Mouse (Mus musculus): ENCODE results near the gene Car1. TPM values are rescaled to one million over a fixed set of nuclear protein-coding genes. Genes with fewer than 3 reads are reported as not detected.
"Not testable (repeated sequence)": the region's sequence is repeated elsewhere in the genome, so short reads cannot be mapped to it uniquely, and the experiment has no call there.

Car1 gene
- polyA plus RNA-seq, 1 experiment from 2014 or later = 0.46 TPM

DNA sequence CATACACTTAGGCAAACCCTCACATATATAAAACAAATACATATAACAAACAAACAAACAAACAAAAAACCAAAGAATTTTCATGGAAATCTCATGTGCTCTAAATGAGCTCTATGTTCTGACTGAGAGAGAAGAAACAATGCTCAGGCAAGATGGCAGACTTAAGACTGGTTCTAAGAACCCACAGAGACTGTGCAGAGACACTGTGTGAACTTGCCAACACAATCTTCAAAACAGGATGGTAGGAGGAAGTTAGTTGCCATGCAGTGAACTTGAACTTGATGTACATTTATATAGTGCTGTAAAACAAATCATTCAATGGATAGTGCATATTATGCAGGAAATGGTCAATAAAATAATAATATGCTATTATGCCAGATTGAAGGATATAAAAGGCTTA lies 1.5 kb downstream of the Car1 start:
- no peak overlapping the region for H3K27ac ChIP-seq
- no peaks in the 10 kb centered on the region for H3K27me3 ChIP-seq (replicated peaks)
- H3K36me3 ChIP-seq = no peaks in the 10 kb centered on the region
- H3K4me3 ChIP-seq (replicated peaks) = no peak overlapping the region
- H3K9ac ChIP-seq = no peak overlapping the region
- no peak overlapping the region for H3K4me2 ChIP-seq (replicated peaks)
- no peak for ATAC-seq
- no peaks in the 10 kb centered on the region for H3K9me3 ChIP-seq
- no peaks in the 10 kb centered on the region for H3K4me1 ChIP-seq (replicated peaks)

DNA sequence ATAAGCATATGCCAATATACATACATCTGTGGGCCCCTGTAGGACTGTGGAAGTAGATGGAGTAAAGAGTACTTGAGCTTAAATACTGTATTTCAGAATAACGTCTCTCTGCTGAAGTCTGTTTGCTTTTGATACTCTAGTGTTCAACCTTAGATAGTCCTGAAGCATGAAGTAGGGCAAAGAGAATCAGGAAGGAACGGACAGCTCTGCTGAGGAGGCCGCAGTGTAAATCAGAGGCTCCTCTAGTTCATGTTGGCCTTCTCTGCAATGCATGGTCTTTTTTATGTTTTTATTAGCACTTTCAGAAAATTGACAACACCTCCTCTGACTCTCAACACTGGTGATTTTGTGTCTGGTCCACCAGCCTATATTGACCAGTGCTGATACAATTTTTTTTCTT lies 2.2 kb downstream of the Car1 start:
- no peak overlapping the region for H3K27ac ChIP-seq
- H3K27me3 ChIP-seq (replicated peaks) = no peaks in the 10 kb centered on the region
- H3K9me3 ChIP-seq = no peaks in the 10 kb centered on the region
- 81% methylated on average over 3 of the region's 3 CpGs for WGBS
- no peak overlapping the region for H3K4me3 ChIP-seq (replicated peaks)
- H3K4me2 ChIP-seq (replicated peaks) = no peak overlapping the region
- no peaks in the 10 kb centered on the region for H3K4me1 ChIP-seq (replicated peaks)
- no peaks in the 10 kb centered on the region for H3K36me3 ChIP-seq
- ATAC-seq = no peak
- no peak overlapping the region for H3K9ac ChIP-seq

DNA sequence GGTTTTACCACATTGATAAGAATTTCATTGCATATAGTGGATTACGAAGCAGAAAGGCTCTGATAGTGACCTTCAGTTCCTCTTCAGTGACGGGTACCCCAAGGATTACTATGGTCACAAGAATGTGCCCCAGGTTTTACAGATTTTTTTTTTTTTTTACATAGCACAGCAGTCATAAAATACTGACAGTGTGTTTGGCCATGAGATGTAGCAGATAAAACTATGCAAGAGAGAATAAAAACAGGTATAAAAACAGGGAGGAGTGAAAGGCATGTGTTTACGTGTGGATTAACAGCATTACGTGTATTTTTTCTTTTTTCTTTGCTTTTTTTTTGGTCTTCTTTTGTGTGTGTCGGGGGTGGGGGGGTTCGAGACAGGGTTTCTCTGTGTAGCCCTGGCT lies 3.3 kb downstream of the Car1 start:
- peak; percentile 28; the same call in 1 of the 2 replicates for ATAC-seq
- WGBS = 62% methylated on average over 6 of the region's 6 CpGs

DNA sequence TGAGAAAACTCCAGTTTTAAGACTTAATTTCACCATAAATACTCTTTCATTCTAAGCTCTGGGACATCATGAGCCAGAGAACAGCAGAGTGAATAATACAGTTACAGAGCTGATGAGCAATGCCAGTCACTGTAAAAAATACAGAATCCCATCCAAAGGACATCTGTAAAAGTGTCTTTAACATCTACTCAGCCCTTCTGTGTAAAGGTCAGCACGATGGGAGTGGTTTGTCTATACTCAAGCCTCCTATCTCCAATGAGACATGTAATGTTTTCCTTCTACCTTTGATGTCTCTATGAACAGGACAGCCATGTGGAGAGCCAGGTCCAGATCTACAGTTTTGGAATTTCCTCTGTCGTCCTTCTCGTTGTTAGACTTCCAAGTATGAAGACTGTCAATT lies 11.1 kb downstream of the Car1 start:
- H3K9ac ChIP-seq = no peak overlapping the region
- no peaks in the 10 kb centered on the region for H3K27me3 ChIP-seq (replicated peaks)
- no peak for ATAC-seq
- no peak overlapping the region for H3K4me3 ChIP-seq (replicated peaks)
- no peak overlapping the region for H3K4me2 ChIP-seq (replicated peaks)
- H3K36me3 ChIP-seq = no peaks in the 10 kb centered on the region
- 88% methylated on average over 3 of the region's 3 CpGs for WGBS
- H3K27ac ChIP-seq = no peak overlapping the region
- H3K9me3 ChIP-seq = no peaks in the 10 kb centered on the region
- no peaks in the 10 kb centered on the region for H3K4me1 ChIP-seq (replicated peaks)

More for the DNA sequence above, 3.3 kb downstream of the Car1 start:
- no peaks in the 10 kb centered on the region for H3K4me1 ChIP-seq (replicated peaks)
- H3K9ac ChIP-seq = no peak overlapping the region
- H3K27me3 ChIP-seq (replicated peaks) = no peaks in the 10 kb centered on the region
- no peak overlapping the region for H3K27ac ChIP-seq
- no peak overlapping the region for H3K4me2 ChIP-seq (replicated peaks)
- no peak overlapping the region for H3K4me3 ChIP-seq (replicated peaks)
- H3K9me3 ChIP-seq = no peaks in the 10 kb centered on the region
- no peaks in the 10 kb centered on the region for H3K36me3 ChIP-seq

DNA sequence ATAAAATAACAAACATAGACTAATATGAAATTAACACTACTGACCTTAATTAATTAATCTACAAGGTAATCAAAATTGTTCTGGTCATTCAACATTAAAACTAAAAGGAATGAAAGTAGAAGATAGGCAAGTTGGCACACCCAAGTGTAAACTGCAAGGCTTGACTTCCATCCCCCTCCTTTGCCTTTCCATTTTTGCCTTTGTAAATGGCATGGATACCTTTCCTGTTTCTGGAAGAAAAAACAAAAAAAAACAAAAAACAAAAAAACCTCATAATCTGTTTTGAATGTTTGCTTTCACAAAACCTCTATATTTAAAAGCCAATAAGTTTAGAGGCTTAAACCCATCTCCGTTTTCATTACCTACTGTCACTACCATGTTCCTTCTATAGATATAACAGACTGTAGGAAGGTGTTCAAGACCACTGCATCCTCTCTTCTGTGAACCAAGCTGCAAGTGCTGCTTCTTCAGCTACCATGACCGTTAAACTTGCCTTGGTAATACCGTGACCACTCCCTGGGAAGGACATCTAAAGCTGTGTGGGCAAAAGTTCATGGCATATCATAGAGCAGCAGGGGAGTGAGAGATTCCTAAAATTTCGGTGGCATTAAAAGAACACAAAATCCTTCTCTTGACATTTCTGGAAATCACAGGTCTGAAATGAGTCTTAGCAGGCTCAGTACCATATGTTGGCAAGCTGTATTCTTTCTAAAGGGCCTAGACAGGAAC lies 12.7 kb downstream of the Car1 start:
- no peaks in the 10 kb centered on the region for H3K9me3 ChIP-seq
- ATAC-seq = no peak
- no peak overlapping the region for H3K27ac ChIP-seq
- no peaks in the 10 kb centered on the region for H3K27me3 ChIP-seq (replicated peaks)
- no peak overlapping the region for H3K4me3 ChIP-seq (replicated peaks)
- H3K36me3 ChIP-seq = no peaks in the 10 kb centered on the region
- no peak overlapping the region for H3K4me2 ChIP-seq (replicated peaks)
- WGBS = 81% methylated on average over 4 of the region's 4 CpGs
- H3K9ac ChIP-seq = no peak overlapping the region
- no peaks in the 10 kb centered on the region for H3K4me1 ChIP-seq (replicated peaks)

DNA sequence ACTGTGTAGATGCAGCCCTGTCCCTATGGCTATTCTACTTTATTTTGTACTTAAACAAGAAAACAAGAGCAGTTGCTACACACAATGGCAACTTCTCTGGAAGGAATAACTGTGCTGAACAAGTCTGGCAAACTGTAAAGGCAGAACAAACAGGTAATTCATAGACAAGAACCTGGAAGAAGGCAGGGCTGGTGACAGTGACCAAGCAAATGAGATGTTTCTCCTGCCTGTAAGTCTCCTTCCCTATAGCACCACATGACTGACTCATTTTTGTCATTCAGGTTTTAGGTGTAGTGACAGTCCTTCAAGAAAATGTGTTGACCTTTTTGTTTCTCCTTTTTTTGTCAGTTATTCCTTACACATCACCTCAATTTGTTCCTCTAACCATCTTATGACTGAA lies 16.1 kb downstream of the Car1 start:
- H3K4me3 ChIP-seq (replicated peaks) = no peak overlapping the region

DNA sequence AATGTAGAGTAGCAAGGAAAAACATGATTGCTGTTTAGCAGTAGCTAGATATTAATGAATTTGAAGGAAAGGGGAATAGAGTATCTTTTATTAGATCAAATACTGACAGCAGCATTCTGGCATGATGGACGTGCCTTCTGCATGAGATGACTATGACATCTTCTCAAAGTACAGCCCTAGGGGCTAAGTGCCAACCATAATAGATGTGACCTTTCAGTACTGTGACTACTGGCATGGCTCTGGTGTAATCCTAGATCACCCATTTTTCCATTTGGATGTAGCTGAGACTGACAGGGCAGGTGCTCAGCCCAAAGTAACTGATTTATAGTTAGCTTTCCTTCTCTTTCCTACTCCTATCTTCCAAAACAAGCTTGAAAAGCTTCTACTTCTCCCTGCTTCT lies 20.6 kb downstream of the Car1 start:
- WGBS = 69% methylated on average over 1 of the region's 1 CpGs
- Histone ChIP-seq H3K36me3 (no peaks in the 10 kb centered on the region), H3K27me3 (replicated peaks) (no peaks in the 10 kb centered on the region), H3K4me3 (replicated peaks) (no peak overlapping the region), H3K4me1 (replicated peaks) (no peaks in the 10 kb centered on the region), H3K9ac (no peak overlapping the region), H3K9me3 (no peaks in the 10 kb centered on the region), H3K4me2 (replicated peaks) (no peak overlapping the region), H3K27ac (no peak overlapping the region)
- no peak for ATAC-seq

More for the DNA sequence above, 16.1 kb downstream of the Car1 start:
- Histone ChIP-seq H3K4me2 (replicated peaks) (no peak overlapping the region), H3K9me3 (no peaks in the 10 kb centered on the region), H3K27ac (no peak overlapping the region), H3K36me3 (no peaks in the 10 kb centered on the region), H3K9ac (no peak overlapping the region), H3K27me3 (replicated peaks) (no peaks in the 10 kb centered on the region), H3K4me1 (replicated peaks) (no peaks in the 10 kb centered on the region)
- ATAC-seq = no peak

DNA sequence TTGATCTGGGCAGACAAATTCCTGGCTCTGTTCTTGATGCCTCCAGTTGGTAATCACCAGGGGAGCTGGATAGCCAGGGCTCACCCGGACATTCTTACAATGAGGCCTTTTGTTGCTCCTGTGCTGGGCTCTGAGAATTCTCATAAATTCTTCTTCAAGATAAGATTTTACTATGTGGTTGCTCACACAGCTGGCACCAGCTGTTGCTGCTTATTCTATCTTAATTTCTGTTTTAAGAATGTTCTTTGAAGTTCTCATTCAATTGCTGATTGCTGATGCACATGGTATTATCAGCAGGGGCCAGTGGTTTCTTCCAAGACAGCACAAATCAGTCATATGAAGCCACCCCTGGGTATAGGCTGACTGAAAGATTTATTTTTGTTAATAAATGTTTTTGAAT lies 21.0 kb downstream of the Car1 start:
- Histone ChIP-seq H3K27me3 (replicated peaks) (no peaks in the 10 kb centered on the region), H3K36me3 (no peaks in the 10 kb centered on the region), H3K4me3 (replicated peaks) (no peak overlapping the region), H3K9ac (no peak overlapping the region), H3K9me3 (no peaks in the 10 kb centered on the region), H3K27ac (no peak overlapping the region), H3K4me2 (replicated peaks) (no peak overlapping the region), H3K4me1 (replicated peaks) (no peaks in the 10 kb centered on the region)
- ATAC-seq = no peak
- WGBS = 33% methylated on average over 1 of the region's 1 CpGs

DNA sequence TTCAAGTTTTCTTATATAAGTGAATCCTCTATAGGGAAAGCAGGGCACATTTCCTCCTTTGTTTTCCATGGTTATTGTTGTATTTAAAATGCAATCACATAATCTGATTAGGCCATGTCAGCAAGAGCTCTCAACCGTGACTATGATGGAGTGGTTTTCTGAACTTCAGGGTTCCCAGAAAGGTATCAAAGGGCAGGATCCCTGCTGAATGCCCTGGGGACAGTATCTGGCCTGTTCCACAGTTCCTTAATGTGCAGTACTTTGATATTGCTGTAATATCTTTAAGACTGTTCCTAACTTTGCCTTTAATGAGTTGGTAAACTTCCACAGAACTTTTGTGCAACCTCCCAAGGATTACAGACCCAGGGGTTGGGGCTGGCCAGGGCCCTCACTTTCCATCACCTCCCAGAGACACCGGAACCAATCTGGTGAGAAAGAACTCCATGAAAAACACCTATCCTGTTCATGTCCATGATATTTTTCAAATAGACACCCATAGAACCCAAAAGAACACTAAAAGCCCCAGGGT lies 21.6 kb downstream of the Car1 start:
- ATAC-seq = no peak
- Histone ChIP-seq H3K9ac (no peak overlapping the region), H3K9me3 (no peaks in the 10 kb centered on the region), H3K27me3 (replicated peaks) (no peaks in the 10 kb centered on the region), H3K4me1 (replicated peaks) (no peaks in the 10 kb centered on the region), H3K27ac (no peak overlapping the region), H3K4me3 (replicated peaks) (no peak overlapping the region), H3K36me3 (no peaks in the 10 kb centered on the region), H3K4me2 (replicated peaks) (no peak overlapping the region)
- 81% methylated on average over 2 of the region's 2 CpGs for WGBS

DNA sequence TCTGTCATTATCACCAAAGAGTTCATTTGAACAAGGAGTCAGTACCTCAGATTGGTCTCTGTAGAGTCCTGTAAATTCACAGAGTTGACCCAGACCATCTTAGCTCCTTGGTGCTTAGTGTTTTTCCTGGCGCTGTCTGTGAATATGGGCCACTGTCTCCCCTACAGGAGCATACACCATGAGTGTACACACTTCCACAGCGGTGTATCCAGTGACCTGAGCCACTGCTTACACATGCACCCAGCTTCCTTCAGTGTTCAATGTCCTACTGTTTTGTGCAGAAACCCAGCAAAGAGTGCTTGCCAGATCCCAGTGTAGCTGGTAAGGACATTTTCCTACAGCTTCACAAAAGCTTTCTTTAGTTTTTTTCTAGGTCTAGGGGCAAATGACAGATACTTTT lies 22.8 kb downstream of the Car1 start:
- H3K4me1 ChIP-seq (replicated peaks) = no peaks in the 10 kb centered on the region
- no peaks in the 10 kb centered on the region for H3K9me3 ChIP-seq
- 82% methylated on average over 2 of the region's 2 CpGs for WGBS
- H3K27me3 ChIP-seq (replicated peaks) = no peaks in the 10 kb centered on the region
- no peak overlapping the region for H3K9ac ChIP-seq
- ATAC-seq = no peak
- no peak overlapping the region for H3K4me3 ChIP-seq (replicated peaks)
- no peak overlapping the region for H3K4me2 ChIP-seq (replicated peaks)
- H3K36me3 ChIP-seq = no peaks in the 10 kb centered on the region
- no peak overlapping the region for H3K27ac ChIP-seq

DNA sequence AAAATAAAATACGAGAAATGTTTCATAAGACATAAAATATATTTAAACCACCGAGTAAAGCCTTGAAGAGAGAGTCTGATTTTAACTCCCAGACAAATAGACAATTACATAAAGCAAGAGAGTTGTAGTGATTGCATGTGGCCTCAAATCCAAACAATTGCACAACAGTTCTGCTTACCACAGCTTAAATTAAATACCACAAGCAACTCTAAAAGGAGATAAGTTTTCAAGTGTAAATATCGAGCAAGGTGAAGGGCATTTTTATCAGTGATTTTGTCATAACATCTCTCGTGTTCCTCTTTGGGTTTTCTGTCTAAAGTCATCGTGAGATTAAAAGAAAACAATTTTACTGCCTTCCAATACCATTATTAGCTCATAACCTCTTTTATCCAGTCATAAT lies 25.0 kb downstream of the Car1 start:
- H3K9me3 ChIP-seq; H3K27me3 ChIP-seq (replicated peaks); H3K4me1 ChIP-seq (replicated peaks); ATAC-seq; H3K36me3 ChIP-seq; H3K9ac ChIP-seq; H3K27ac ChIP-seq; H3K4me2 ChIP-seq (replicated peaks); H3K4me3 ChIP-seq (replicated peaks): not testable (repeated sequence)
- 75% methylated on average over 5 of the region's 5 CpGs for WGBS

DNA sequence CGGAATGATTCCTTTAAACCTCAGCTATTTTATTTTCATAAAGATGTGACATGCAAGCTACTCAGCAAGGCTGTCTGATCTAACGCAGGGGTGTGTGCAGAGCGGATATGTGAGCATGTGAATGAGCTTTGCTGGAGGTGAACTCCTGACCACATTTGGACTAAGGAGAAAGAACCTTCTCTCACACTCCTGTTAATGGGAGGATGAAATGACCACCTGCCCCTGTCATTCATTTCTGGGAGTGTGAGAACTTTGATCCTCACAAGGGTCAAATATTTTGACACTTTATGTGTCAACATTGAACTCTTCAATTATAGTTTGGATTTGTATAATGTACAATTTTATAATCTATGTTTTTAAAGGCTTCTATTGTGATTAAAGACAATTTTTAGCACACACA lies 25.8 kb downstream of the Car1 start:
- H3K9ac ChIP-seq; H3K4me1 ChIP-seq (replicated peaks); H3K4me3 ChIP-seq (replicated peaks); H3K27ac ChIP-seq; H3K9me3 ChIP-seq; H3K27me3 ChIP-seq (replicated peaks); H3K4me2 ChIP-seq (replicated peaks); ATAC-seq; H3K36me3 ChIP-seq: not testable (repeated sequence)
- 77% methylated on average over 3 of the region's 3 CpGs for WGBS

DNA sequence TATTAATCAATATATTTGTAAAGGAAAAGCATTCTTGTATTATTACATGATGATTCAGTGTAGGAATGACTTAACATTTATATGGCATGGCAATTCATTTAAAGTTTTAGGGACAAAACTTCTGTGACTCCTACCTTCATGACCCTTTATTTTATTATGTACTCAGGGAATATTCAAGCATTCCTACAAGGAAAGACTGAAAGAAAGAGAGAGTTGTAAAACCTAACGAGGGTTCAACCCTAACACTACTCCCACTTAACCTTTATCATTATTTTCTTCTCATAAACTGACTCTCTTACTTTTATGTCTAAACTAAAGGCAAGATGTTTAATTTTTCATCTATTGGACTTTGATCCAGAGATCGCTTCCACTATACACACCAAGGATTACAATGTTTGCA lies 28.0 kb downstream of the Car1 start:
- Histone ChIP-seq H3K4me3 (replicated peaks) (no peak overlapping the region), H3K36me3 (no peaks in the 10 kb centered on the region), H3K9me3 (no peaks in the 10 kb centered on the region), H3K4me2 (replicated peaks) (no peak overlapping the region), H3K4me1 (replicated peaks) (no peaks in the 10 kb centered on the region), H3K9ac (no peak overlapping the region), H3K27ac (no peak overlapping the region), H3K27me3 (replicated peaks) (no peaks in the 10 kb centered on the region)
- ATAC-seq = peak; percentile 36
- WGBS = 46% methylated on average over 2 of the region's 2 CpGs

All from intestine, embryonic 15.5 days (tissue).